Mouse (Mus musculus): ENCODE measurements around the gene Pank1.
A peak's percentile ranks its signal among the peaks of the same experiment; 100 is the strongest.

Gene Pank1

GRCm38 (mm10) chr19:34878603-34879541 lies at the start of gene Pank1:
Gene Pank1, minus strand, starts transcription at chr19:34879455.
- DNase-seq (ENCODE audit: low spot score) = peak; percentile 54

GRCm38 (mm10) chr19:34922603-34922963 lies 43.3 kb upstream of the Pank1 start:
- DNase-seq (ENCODE audit: low spot score) = no peak

GRCm38 (mm10) chr19:34921652-34922602 lies 42.7 kb upstream of the Pank1 start, which contains the start of gene Kif20b:
Gene Kif20b, plus strand, starts transcription at chr19:34922361.
- DNase-seq (ENCODE audit: low spot score) = peak; percentile 91

- peak; percentile 30 for DNase-seq (ENCODE audit: low spot score)
Measured at GRCm38 (mm10) chr19:34921253-34921651, 42.0 kb upstream of the Pank1 start.

- no peak for DNase-seq (ENCODE audit: low spot score)
Measured at GRCm38 (mm10) chr19:34920531-34920930, 41.3 kb upstream of the Pank1 start.

GRCm38 (mm10) chr19:34920066-34920465 lies 40.8 kb upstream of the Pank1 start:
- DNase-seq (ENCODE audit: low spot score) = no peak

- no peak for DNase-seq (ENCODE audit: low spot score)
Measured at GRCm38 (mm10) chr19:34912366-34912765, 33.1 kb upstream of the Pank1 start.

- DNase-seq (ENCODE audit: low spot score) = no peak
Measured at GRCm38 (mm10) chr19:34906772-34907171, 27.5 kb upstream of the Pank1 start.

- no peak for DNase-seq (ENCODE audit: low spot score)
Measured at GRCm38 (mm10) chr19:34905424-34905823, 26.2 kb upstream of the Pank1 start.

GRCm38 (mm10) chr19:34904032-34904431 lies 24.8 kb upstream of the Pank1 start:
- DNase-seq (ENCODE audit: low spot score) = no peak

GRCm38 (mm10) chr19:34901735-34902134 lies 22.5 kb upstream of the Pank1 start:
- no peak for DNase-seq (ENCODE audit: low spot score)

GRCm38 (mm10) chr19:34901266-34901665 lies 22.0 kb upstream of the Pank1 start:
- no peak for DNase-seq (ENCODE audit: low spot score)

- DNase-seq (ENCODE audit: low spot score) = no peak
Measured at GRCm38 (mm10) chr19:34898941-34899340, 19.7 kb upstream of the Pank1 start.

GRCm38 (mm10) chr19:34897082-34897965 lies 18.1 kb upstream of the Pank1 start:
- DNase-seq (ENCODE audit: low spot score) = no peak

- DNase-seq (ENCODE audit: low spot score) = no peak
Measured at GRCm38 (mm10) chr19:34895082-34895481, 15.8 kb upstream of the Pank1 start.

GRCm38 (mm10) chr19:34891590-34891989 lies 12.3 kb upstream of the Pank1 start:
- DNase-seq (ENCODE audit: low spot score) = no peak

- DNase-seq (ENCODE audit: low spot score) = no peak
Measured at GRCm38 (mm10) chr19:34890981-34891380, 11.7 kb upstream of the Pank1 start.

- no peak for DNase-seq (ENCODE audit: low spot score)
Measured at GRCm38 (mm10) chr19:34886324-34886723, 7.1 kb upstream of the Pank1 start.

GRCm38 (mm10) chr19:34883526-34884224 lies 4.4 kb upstream of the Pank1 start:
- no peak for DNase-seq (ENCODE audit: low spot score)

- DNase-seq (ENCODE audit: low spot score) = no peak
Measured at GRCm38 (mm10) chr19:34882443-34882842, 3.2 kb upstream of the Pank1 start.

- DNase-seq (ENCODE audit: low spot score) = no peak
Measured at GRCm38 (mm10) chr19:34881160-34881559, 1.9 kb upstream of the Pank1 start.
